Mouse (Mus musculus) MEL (cell line): Measurements from ENCODE around the gene Tmem150c.

Experiments
- CHD2 ChIP-seq: IDR thresholded peaks from 2 replicates; pipeline ENCODE4 v1.6.1; 2011; ENCODE audit warnings: low read length, improper control_type of control experiment
- EP300 ChIP-seq, 2 experiments: IDR thresholded peaks; 2 replicates each; pipeline ENCODE4 v1.6.1; 2011; ENCODE audit warnings: improper control_type of control experiment in 2 of 2, low read length in 2 of 2, low read depth in 1 of 2, mild to moderate bottlenecking in 1 of 2
- ETS1 ChIP-seq: IDR thresholded peaks from 2 replicates; pipeline ENCODE4 v1.6.1; 2012; ENCODE audit warnings: low read depth, mild to moderate bottlenecking, inconsistent platforms, low read length, improper control_type of control experiment, moderate library complexity
- GATA1 ChIP-seq: IDR thresholded peaks from 2 replicates; pipeline ENCODE4 v1.6.1; 2011; ENCODE audit warnings: low read depth, low read length, improper control_type of control experiment
- POLR2A ChIP-seq, 2 experiments: IDR thresholded peaks; 2 replicates each; pipeline ENCODE4 v1.6.1; 2011 to 2012; ENCODE audit warnings: low read length in 2 of 2, mild to moderate bottlenecking in 2 of 2, control low read depth in 1 of 2, improper control_type of control experiment in 1 of 2, low read depth in 1 of 2, moderate library complexity in 1 of 2; ENCODE audit not compliant: control insufficient read depth in 1 of 2, insufficient read depth in 1 of 2, poor library complexity in 1 of 2
- USF1 ChIP-seq: IDR thresholded peaks from 2 replicates; pipeline ENCODE4 v1.6.1; 2014; ENCODE audit warnings: low read depth, mild to moderate bottlenecking, inconsistent platforms, low read length, improper control_type of control experiment, moderate library complexity
- ZC3H11A ChIP-seq: IDR thresholded peaks from 2 replicates; pipeline ENCODE4 v1.6.1; 2012; ENCODE audit warnings: low read depth, mild to moderate bottlenecking, inconsistent platforms, low read length, improper control_type of control experiment

DNA sequence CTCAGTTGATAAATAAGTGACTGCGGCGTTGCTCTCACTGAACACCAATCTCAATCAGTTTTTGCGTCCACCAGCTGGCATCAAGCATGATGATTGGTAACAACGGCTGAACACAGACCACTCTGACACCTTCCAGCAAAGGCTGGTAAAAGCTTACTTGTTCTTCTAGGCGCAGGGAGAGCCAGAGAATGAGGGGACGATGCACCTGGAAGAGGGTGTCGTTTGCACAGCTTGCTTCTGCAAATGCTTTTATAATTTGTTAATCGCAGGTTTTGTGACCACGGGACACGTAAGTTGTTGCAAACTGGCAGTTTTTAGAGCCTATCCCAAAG, 68.4 kb downstream of the Tmem150c start:
- TF ChIP-seq POLR2A (IDR thresholded peaks at IDR 0.05; ENCODE audit: control insufficient read depth in 1 of 2, insufficient read depth in 1 of 2, low read depth in 1 of 2, low read length in 2 of 2, poor library complexity in 1 of 2) = no peak
- TF ChIP-seq USF1 = no peak
- no peak for TF ChIP-seq CHD2
- no peak for TF ChIP-seq ZC3H11A
- no peak for TF ChIP-seq ETS1
- no peak for TF ChIP-seq GATA1
- no peak for TF ChIP-seq EP300 (IDR thresholded peaks at IDR 0.05; ENCODE audit: low read depth in 1 of 2, low read length in 2 of 2)
